Mouse (Mus musculus): ENCODE measurements at regions not wholly inside any gene's neighbourhood (a gene's known extent, or its start where the extent isn't known, plus 50 kb on each side); places are given as distances from the start of the nearest gene placed in this dataset.

GRCm38 (mm10) chr4:54338556-54338955, 512.7 kb downstream of the Tmem38b start:
- Histone ChIP-seq H3K9ac (ENCODE audit: low read length) (no peak overlapping the region), H3K4me3 (ENCODE audit: low read depth, low read length) (no peak overlapping the region), H3K36me3 (ENCODE audit: control insufficient read depth, insufficient read depth, low read length) (no peaks in the 10 kb centered on the region), H3K27ac (ENCODE audit: low read depth, low read length) (no peak overlapping the region), H3K27me3 (ENCODE audit: control insufficient read depth, insufficient read depth, low read length) (no peaks in the 10 kb centered on the region), H3K9me3 (ENCODE audit: control insufficient read depth, low read length) (no peaks in the 10 kb centered on the region), H3K4me1 (replicated peaks; ENCODE audit: control insufficient read depth, insufficient read depth, low read length) (0 out of 2 replicates have a peak, but pooled peaks cover 1% of the 10 kb centered on the region), H3K4me2 (ENCODE audit: low read depth, low read length, severe bottlenecking) (no peak overlapping the region)
- DNase-seq (ENCODE audit: low spot score) (no peak), ATAC-seq (replicated peaks; ENCODE audit: low FRiP score) (no peak)
- 49% methylated on average over 1 of the region's 1 CpGs for WGBS

- Histone ChIP-seq H3K27ac (ENCODE audit: low read depth, low read length) (no peak overlapping the region), H3K4me2 (ENCODE audit: low read depth, low read length, severe bottlenecking) (no peak overlapping the region), H3K9me3 (ENCODE audit: control insufficient read depth, low read length) (no peaks in the 10 kb centered on the region), H3K4me1 (replicated peaks; ENCODE audit: control insufficient read depth, insufficient read depth, low read length) (no peaks in the 10 kb centered on the region), H3K9ac (ENCODE audit: low read length) (no peak overlapping the region), H3K36me3 (ENCODE audit: control insufficient read depth, insufficient read depth, low read length) (no peaks in the 10 kb centered on the region), H3K27me3 (ENCODE audit: control insufficient read depth, insufficient read depth, low read length) (no peaks in the 10 kb centered on the region), H3K4me3 (ENCODE audit: low read depth, low read length) (no peak overlapping the region)
- no peak for DNase-seq (ENCODE audit: low spot score)
- WGBS, result 89% methylated on average over 1 of the region's 1 CpGs
- no peak for ATAC-seq (replicated peaks; ENCODE audit: low FRiP score)
Measured at GRCm38 (mm10) chr4:54340106-54340505, 514.3 kb downstream of the Tmem38b start.

- peak overlapping the region; percentile 55; the same call in 1 of the 2 replicates for H3K27ac ChIP-seq (ENCODE audit: low read depth, low read length)
- peak; percentile 27; the same call in 1 of the 2 replicates for ATAC-seq (replicated peaks; ENCODE audit: low FRiP score)
- H3K27me3 ChIP-seq (ENCODE audit: control insufficient read depth, insufficient read depth, low read length), result no peaks in the 10 kb centered on the region
- no peak overlapping the region for H3K4me2 ChIP-seq (ENCODE audit: low read depth, low read length, severe bottlenecking)
- H3K9ac ChIP-seq (ENCODE audit: low read length), result no peak overlapping the region
- H3K4me1 ChIP-seq (replicated peaks; ENCODE audit: control insufficient read depth, insufficient read depth, low read length), result no peaks in the 10 kb centered on the region; the same call in 1 of the 2 replicates
- no peak overlapping the region for H3K4me3 ChIP-seq (ENCODE audit: low read depth, low read length)
- no peak for DNase-seq (ENCODE audit: low spot score)
- H3K36me3 ChIP-seq (ENCODE audit: control insufficient read depth, insufficient read depth, low read length), result no peaks in the 10 kb centered on the region
- H3K9me3 ChIP-seq (ENCODE audit: control insufficient read depth, low read length), result no peaks in the 10 kb centered on the region
- 61% methylated on average over 8 of the region's 8 CpGs for WGBS
Measured at GRCm38 (mm10) chr4:54353657-54354390, 528.0 kb downstream of the Tmem38b start.

GRCm38 (mm10) chr4:54354391-54354726, 528.5 kb downstream of the Tmem38b start:
- Histone ChIP-seq H3K9me3 (ENCODE audit: control insufficient read depth, low read length) (no peaks in the 10 kb centered on the region), H3K4me1 (replicated peaks; ENCODE audit: control insufficient read depth, insufficient read depth, low read length) (no peaks in the 10 kb centered on the region; the same call in 1 of the 2 replicates), H3K27ac (ENCODE audit: low read depth, low read length) (peak overlapping the region; percentile 55; the same call in 1 of the 2 replicates), H3K27me3 (ENCODE audit: control insufficient read depth, insufficient read depth, low read length) (no peaks in the 10 kb centered on the region), H3K9ac (ENCODE audit: low read length) (no peak overlapping the region), H3K36me3 (ENCODE audit: control insufficient read depth, insufficient read depth, low read length) (no peaks in the 10 kb centered on the region), H3K4me2 (ENCODE audit: low read depth, low read length, severe bottlenecking) (no peak overlapping the region), H3K4me3 (ENCODE audit: low read depth, low read length) (no peak overlapping the region)
- ATAC-seq (replicated peaks; ENCODE audit: low FRiP score), result peak; percentile 78
- no peak for DNase-seq (ENCODE audit: low spot score)
- 27% methylated on average over 4 of the region's 4 CpGs for WGBS

- Histone ChIP-seq H3K27me3 (ENCODE audit: control insufficient read depth, insufficient read depth, low read length) (no peaks in the 10 kb centered on the region), H3K4me1 (replicated peaks; ENCODE audit: control insufficient read depth, insufficient read depth, low read length) (no peaks in the 10 kb centered on the region; the same call in 1 of the 2 replicates), H3K36me3 (ENCODE audit: control insufficient read depth, insufficient read depth, low read length) (no peaks in the 10 kb centered on the region), H3K4me3 (ENCODE audit: low read depth, low read length) (no peak overlapping the region), H3K4me2 (ENCODE audit: low read depth, low read length, severe bottlenecking) (no peak overlapping the region), H3K27ac (ENCODE audit: low read depth, low read length) (no peak overlapping the region), H3K9me3 (ENCODE audit: control insufficient read depth, low read length) (no peaks in the 10 kb centered on the region), H3K9ac (ENCODE audit: low read length) (no peak overlapping the region)
- ATAC-seq (replicated peaks; ENCODE audit: low FRiP score) (no peak), DNase-seq (ENCODE audit: low spot score) (no peak)
- WGBS, result 76% methylated on average over 7 of the region's 7 CpGs
Measured at GRCm38 (mm10) chr4:54355381-54356040, 529.7 kb downstream of the Tmem38b start.

- DNase-seq (ENCODE audit: low spot score) (no peak), ATAC-seq (replicated peaks; ENCODE audit: low FRiP score) (no peak)
- Histone ChIP-seq H3K9ac (ENCODE audit: low read length) (no peak overlapping the region), H3K4me3 (ENCODE audit: low read depth, low read length) (no peak overlapping the region), H3K4me2 (ENCODE audit: low read depth, low read length, severe bottlenecking) (no peak overlapping the region), H3K27me3 (ENCODE audit: control insufficient read depth, insufficient read depth, low read length) (no peaks in the 10 kb centered on the region), H3K4me1 (replicated peaks; ENCODE audit: control insufficient read depth, insufficient read depth, low read length) (no peaks in the 10 kb centered on the region; the same call in 1 of the 2 replicates), H3K9me3 (ENCODE audit: control insufficient read depth, low read length) (no peaks in the 10 kb centered on the region), H3K36me3 (ENCODE audit: control insufficient read depth, insufficient read depth, low read length) (no peaks in the 10 kb centered on the region), H3K27ac (ENCODE audit: low read depth, low read length) (no peak overlapping the region)
- WGBS, result 84% methylated on average over 2 of the region's 2 CpGs
Measured at GRCm38 (mm10) chr4:54356041-54356427, 530.2 kb downstream of the Tmem38b start.

- no peaks in the 10 kb centered on the region for H3K9me3 ChIP-seq (ENCODE audit: control insufficient read depth, low read length)
- no peak for ATAC-seq (replicated peaks; ENCODE audit: low FRiP score)
- no peak overlapping the region for H3K9ac ChIP-seq (ENCODE audit: low read length)
- peak overlapping the region; percentile 27; the same call in 1 of the 2 replicates for H3K27ac ChIP-seq (ENCODE audit: low read depth, low read length)
- H3K36me3 ChIP-seq (ENCODE audit: control insufficient read depth, insufficient read depth, low read length), result no peaks in the 10 kb centered on the region
- H3K4me2 ChIP-seq (ENCODE audit: low read depth, low read length, severe bottlenecking), result no peak overlapping the region
- H3K27me3 ChIP-seq (ENCODE audit: control insufficient read depth, insufficient read depth, low read length), result no peaks in the 10 kb centered on the region
- DNase-seq (ENCODE audit: low spot score), result no peak
- H3K4me1 ChIP-seq (replicated peaks; ENCODE audit: control insufficient read depth, insufficient read depth, low read length), result peaks cover 11% of the 10 kb centered on the region; the same call in 1 of the 2 replicates
- no peak overlapping the region for H3K4me3 ChIP-seq (ENCODE audit: low read depth, low read length)
- 53% methylated on average over 3 of the region's 3 CpGs for WGBS
Measured at GRCm38 (mm10) chr4:54370909-54371308, 545.1 kb downstream of the Tmem38b start.

- no peak overlapping the region for H3K4me2 ChIP-seq (ENCODE audit: low read depth, low read length, severe bottlenecking)
- H3K9ac ChIP-seq (ENCODE audit: low read length), result no peak overlapping the region
- ATAC-seq (replicated peaks; ENCODE audit: low FRiP score), result peak; percentile 60; the same call in 1 of the 2 replicates
- DNase-seq (ENCODE audit: low spot score), result no peak
- H3K27me3 ChIP-seq (ENCODE audit: control insufficient read depth, insufficient read depth, low read length), result no peaks in the 10 kb centered on the region
- H3K4me1 ChIP-seq (replicated peaks; ENCODE audit: control insufficient read depth, insufficient read depth, low read length), result peaks cover 11% of the 10 kb centered on the region; the same call in 1 of the 2 replicates
- H3K4me3 ChIP-seq (ENCODE audit: low read depth, low read length), result no peak overlapping the region
- H3K27ac ChIP-seq (ENCODE audit: low read depth, low read length), result peak overlapping the region; percentile 28
- no peaks in the 10 kb centered on the region for H3K9me3 ChIP-seq (ENCODE audit: control insufficient read depth, low read length)
- no peaks in the 10 kb centered on the region for H3K36me3 ChIP-seq (ENCODE audit: control insufficient read depth, insufficient read depth, low read length)
- WGBS, result 21% methylated on average over 7 of the region's 7 CpGs
Measured at GRCm38 (mm10) chr4:54371418-54371957, 545.6 kb downstream of the Tmem38b start.
